Mouse (Mus musculus) MEL (cell line): ENCODE results near the gene Syn3. TPM values are rescaled to one million over a fixed set of nuclear protein-coding genes. Genes with fewer than 3 reads are reported as not detected.

Experiments used
- DNase-seq: peaks from one replicate; pipeline ENCODE4 v3.0.0; 2011; ENCODE audit warnings: low read depth, low spot score
- H3K27ac ChIP-seq: 2 replicates; pipeline ENCODE4 v1.5.1; 2012; ENCODE audit warnings: low read depth, mild to moderate bottlenecking, control low read depth, low read length, moderate library complexity; ENCODE audit not compliant: control insufficient read depth
- H3K27me3 ChIP-seq, 2 experiments: fragments of 150-350 bp in 1 of 2; sonication (generic) in 1 of 2; 2 replicates each; pipeline ENCODE4 v1.6.1; 2012; ENCODE audit warnings: low read length in 2 of 2, mild to moderate bottlenecking in 2 of 2, improper control_type of control experiment in 1 of 2, moderate library complexity in 1 of 2; ENCODE audit not compliant: insufficient read depth in 2 of 2, control insufficient read depth in 1 of 2
- H3K36me3 ChIP-seq, 2 experiments: 2 replicates each; pipeline ENCODE4 v1.6.1; 2012 to 2014; ENCODE audit warnings: low read length in 2 of 2, improper control_type of control experiment in 1 of 2, inconsistent platforms in 1 of 2, mild to moderate bottlenecking in 1 of 2; ENCODE audit not compliant: insufficient read depth in 2 of 2, control insufficient read depth in 1 of 2
- H3K4me1 ChIP-seq, 2 experiments: fragments of 150-350 bp in 1 of 2; sonication (generic) in 1 of 2; 2 replicates each; pipeline ENCODE4 v1.6.1; 2012; ENCODE audit warnings: low read length in 2 of 2, improper control_type of control experiment in 1 of 2, mild to moderate bottlenecking in 1 of 2; ENCODE audit not compliant: insufficient read depth in 2 of 2, control insufficient read depth in 1 of 2
- H3K4me3 ChIP-seq, 2 experiments: fragments of 150-350 bp in 1 of 2; sonication (generic) in 1 of 2; 2 replicates each; pipeline ENCODE4 v1.5.1; 2012; ENCODE audit warnings: low read depth in 2 of 2, low read length in 2 of 2, mild to moderate bottlenecking in 2 of 2, moderate library complexity in 2 of 2, control low read depth in 1 of 2, improper control_type of control experiment in 1 of 2; ENCODE audit not compliant: control insufficient read depth in 1 of 2, insufficient read depth in 1 of 2
- H3K79me2 ChIP-seq: 2 replicates; pipeline ENCODE4 v1.6.1; 2012; ENCODE audit warnings: mild to moderate bottlenecking, low read length, moderate library complexity; ENCODE audit not compliant: control insufficient read depth, poor library complexity, insufficient read depth
- H3K9ac ChIP-seq: 2 replicates; pipeline ENCODE4 v1.6.1; 2012; ENCODE audit warnings: low read depth, mild to moderate bottlenecking, control low read depth, low read length, moderate library complexity; ENCODE audit not compliant: control insufficient read depth, poor library complexity, severe bottlenecking
- H3K9me3 ChIP-seq: fragments of 150-350 bp; sonication (generic); replicated peaks from 2 replicates; pipeline ENCODE4 v1.6.1; 2012; ENCODE audit warnings: mild to moderate bottlenecking, low read length, improper control_type of control experiment, moderate library complexity; ENCODE audit not compliant: insufficient read depth
- BHLHE40 ChIP-seq: IDR thresholded peaks from 2 replicates; pipeline ENCODE4 v1.6.1; 2012; ENCODE audit warnings: low read depth, mild to moderate bottlenecking, inconsistent platforms, low read length, improper control_type of control experiment, borderline replicate concordance
- CHD2 ChIP-seq: IDR thresholded peaks from 2 replicates; pipeline ENCODE4 v1.6.1; 2011; ENCODE audit warnings: low read length, improper control_type of control experiment
- ELF1 ChIP-seq: IDR thresholded peaks from 2 replicates; pipeline ENCODE4 v1.6.1; 2014; ENCODE audit warnings: low read depth, mild to moderate bottlenecking, inconsistent platforms, low read length, improper control_type of control experiment, moderate library complexity
- EP300 ChIP-seq, 2 experiments: IDR thresholded peaks; 2 replicates each; pipeline ENCODE4 v1.6.1; 2011; ENCODE audit warnings: improper control_type of control experiment in 2 of 2, low read length in 2 of 2, low read depth in 1 of 2, mild to moderate bottlenecking in 1 of 2
- GABPA ChIP-seq: IDR thresholded peaks from 2 replicates; pipeline ENCODE4 v1.6.1; 2012; ENCODE audit warnings: low read depth, mild to moderate bottlenecking, inconsistent platforms, low read length, improper control_type of control experiment, moderate library complexity
- HCFC1 ChIP-seq: IDR thresholded peaks from 2 replicates; pipeline ENCODE4 v1.6.1; 2012; ENCODE audit warnings: low read depth, mild to moderate bottlenecking, inconsistent platforms, low read length, improper control_type of control experiment, moderate library complexity
- KAT2A ChIP-seq: conservative IDR thresholded peaks from 2 replicates; pipeline ENCODE4 v1.6.1; 2012; ENCODE audit warnings: low read depth, low read length, improper control_type of control experiment, inconsistent platforms
- MAFK ChIP-seq: IDR thresholded peaks from 2 replicates; pipeline ENCODE4 v1.6.1; 2011; ENCODE audit warnings: low read depth, mild to moderate bottlenecking, low read length, improper control_type of control experiment, borderline replicate concordance
- MAZ ChIP-seq: IDR thresholded peaks from 2 replicates; pipeline ENCODE4 v1.6.1; 2012; ENCODE audit warnings: low read depth, mild to moderate bottlenecking, inconsistent platforms, low read length, improper control_type of control experiment
- MEF2A ChIP-seq: IDR thresholded peaks from 2 replicates; pipeline ENCODE4 v1.6.1; 2014; ENCODE audit warnings: low read depth, mild to moderate bottlenecking, inconsistent platforms, low read length, improper control_type of control experiment; ENCODE audit not compliant: poor library complexity, insufficient replicate concordance, severe bottlenecking; ENCODE audit errors: extremely low read depth
- MXI1 ChIP-seq: IDR thresholded peaks from 2 replicates; pipeline ENCODE4 v1.6.1; 2011; ENCODE audit warnings: mild to moderate bottlenecking, low read depth, low read length, improper control_type of control experiment
- POLR2A ChIP-seq, 2 experiments: IDR thresholded peaks; 2 replicates each; pipeline ENCODE4 v1.6.1; 2011 to 2012; ENCODE audit warnings: low read length in 2 of 2, mild to moderate bottlenecking in 2 of 2, control low read depth in 1 of 2, improper control_type of control experiment in 1 of 2, low read depth in 1 of 2, moderate library complexity in 1 of 2; ENCODE audit not compliant: control insufficient read depth in 1 of 2, insufficient read depth in 1 of 2, poor library complexity in 1 of 2
- POLR2AphosphoS5 ChIP-seq: IDR thresholded peaks from 2 replicates; pipeline ENCODE4 v1.6.1; 2012; ENCODE audit warnings: low read depth, borderline replicate concordance, mild to moderate bottlenecking, inconsistent platforms, low read length, moderate library complexity, mixed read lengths
- RAD21 ChIP-seq: IDR thresholded peaks from 2 replicates; pipeline ENCODE4 v1.6.1; 2011; ENCODE audit warnings: mild to moderate bottlenecking, low read depth, low read length, improper control_type of control experiment
- RCOR1 ChIP-seq: IDR thresholded peaks from 2 replicates; pipeline ENCODE4 v1.6.1; 2012; ENCODE audit warnings: low read depth, mild to moderate bottlenecking, inconsistent platforms, low read length, improper control_type of control experiment
- TCF12 ChIP-seq: IDR thresholded peaks from 2 replicates; pipeline ENCODE4 v1.6.1; 2014; ENCODE audit warnings: low read depth, mild to moderate bottlenecking, inconsistent platforms, low read length, improper control_type of control experiment, moderate library complexity
- UBTF ChIP-seq: IDR thresholded peaks from 2 replicates; pipeline ENCODE4 v1.6.1; 2012; ENCODE audit warnings: low read depth, mild to moderate bottlenecking, inconsistent platforms, low read length, improper control_type of control experiment, moderate library complexity, borderline replicate concordance; ENCODE audit not compliant: insufficient read depth
- USF1 ChIP-seq: IDR thresholded peaks from 2 replicates; pipeline ENCODE4 v1.6.1; 2014; ENCODE audit warnings: low read depth, mild to moderate bottlenecking, inconsistent platforms, low read length, improper control_type of control experiment, moderate library complexity
- ZKSCAN1 ChIP-seq: IDR thresholded peaks from 2 replicates; pipeline ENCODE4 v1.6.1; 2012; ENCODE audit warnings: low read depth, mild to moderate bottlenecking, inconsistent platforms, low read length, improper control_type of control experiment, moderate library complexity
- polyA plus RNA-seq, 2 experiments: library from polyadenylated mRNA; stranded (reverse) in 1 of 2; unstranded in 1 of 2; fragments of >175 nt in 1 of 2; fragments of >200 nt in 1 of 2; gene quantifications; 2 replicates each; pipeline versions ENCODE4 v1.2.1 to v1.2.4; 2012; ENCODE audit warnings: low replicate concordance in 2 of 2, low read depth in 1 of 2; ENCODE audit not compliant: insufficient read length in 2 of 2, insufficient read depth in 1 of 2, missing spikeins in 1 of 2
- total RNA-seq: library from RNA; depleted of rRNA; stranded (reverse); fragments of 300-350 nt; gene quantifications from 2 replicates; pipeline ENCODE4 v1.2.3, GENCODE M21; 2012

The Syn3 gene
- total and polyA plus RNA-seq, 3 experiments = 0.06 TPM; not detected in 2

DNA sequence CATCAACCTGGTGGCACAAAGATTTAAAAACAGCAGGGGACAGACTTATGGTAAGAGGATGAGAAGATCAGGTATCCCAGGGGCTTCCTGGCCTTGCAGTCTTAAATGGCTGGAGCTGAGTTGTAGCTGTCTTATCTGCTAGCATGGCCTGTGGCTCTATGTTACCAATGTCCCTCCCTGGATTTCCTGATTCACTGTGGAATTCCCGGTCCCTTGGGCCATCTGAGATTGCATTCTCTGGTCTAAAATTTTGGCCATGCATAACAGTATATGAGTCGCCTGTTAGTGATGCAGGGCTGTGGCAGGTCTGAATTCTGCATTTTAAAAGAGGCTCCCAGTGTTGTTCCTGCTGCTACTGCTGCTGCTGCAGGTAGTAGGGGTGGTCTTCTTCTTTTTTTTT is 382.4 kb downstream of the Syn3 start:
- DNase-seq = no peak
- no peak for TF ChIP-seq POLR2A (IDR thresholded peaks at IDR 0.05; ENCODE audit: control insufficient read depth in 1 of 2, insufficient read depth in 1 of 2, low read depth in 1 of 2, low read length in 2 of 2, poor library complexity in 1 of 2)
- no peak for TF ChIP-seq ELF1
- TF ChIP-seq MXI1 = no peak
- no peak for TF ChIP-seq TCF12
- TF ChIP-seq MEF2A = no peak
- TF ChIP-seq RAD21 = no peak
- no peak for TF ChIP-seq BHLHE40
- no peak for TF ChIP-seq EP300 (IDR thresholded peaks at IDR 0.05; ENCODE audit: low read depth in 1 of 2, low read length in 2 of 2)
- TF ChIP-seq MAZ = no peak
- TF ChIP-seq MAFK = no peak
- TF ChIP-seq HCFC1 = no peak
- TF ChIP-seq USF1 = no peak
- TF ChIP-seq POLR2AphosphoS5 = no peak
- no peak overlapping the region for H3K4me3 ChIP-seq
- H3K9ac ChIP-seq = no peak overlapping the region
- no peaks in the 10 kb centered on the region for H3K27me3 ChIP-seq
- no peaks in the 10 kb centered on the region for H3K9me3 ChIP-seq
- no peaks in the 10 kb centered on the region for H3K36me3 ChIP-seq
- no peaks in the 10 kb centered on the region for H3K4me1 ChIP-seq
- H3K27ac ChIP-seq = no peak overlapping the region
- H3K79me2 ChIP-seq = no peaks in the 10 kb centered on the region

DNA sequence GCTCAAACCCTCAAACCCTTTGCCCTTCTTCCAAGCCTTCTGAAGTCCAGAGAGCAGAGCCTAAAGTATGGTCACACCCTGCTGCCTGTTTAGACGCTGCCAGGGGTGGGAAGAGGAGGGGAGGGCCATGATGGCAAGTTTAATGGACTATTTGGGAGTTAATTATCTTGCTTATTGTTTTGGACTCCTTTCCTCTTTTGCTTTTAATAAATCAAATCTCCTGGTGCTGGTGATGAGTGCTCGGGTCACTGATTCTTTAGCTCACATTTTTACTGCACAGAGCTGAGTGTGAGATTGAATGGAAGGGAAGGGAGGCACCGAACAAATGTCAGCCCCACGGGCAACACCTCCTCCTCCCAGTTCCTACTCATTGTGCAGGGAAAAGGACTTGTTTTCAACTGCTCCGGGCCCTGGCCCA is 384.3 kb downstream of the Syn3 start:
- Histone ChIP-seq H3K4me3 (no peak overlapping the region), H3K27me3 (no peaks in the 10 kb centered on the region), H3K36me3 (no peaks in the 10 kb centered on the region), H3K4me1 (no peaks in the 10 kb centered on the region), H3K27ac (no peak overlapping the region), H3K9ac (no peak overlapping the region)
- TF ChIP-seq UBTF = no peak
- no peak for TF ChIP-seq BHLHE40
- TF ChIP-seq RCOR1 = no peak
- no peak for TF ChIP-seq MAFK
- TF ChIP-seq GABPA = no peak
- TF ChIP-seq KAT2A = no peak
- no peak for TF ChIP-seq MEF2A
- TF ChIP-seq EP300 (IDR thresholded peaks at IDR 0.05; ENCODE audit: low read depth in 1 of 2, low read length in 2 of 2) = no peak
- TF ChIP-seq ZKSCAN1 = no peak
- no peak for TF ChIP-seq CHD2
- TF ChIP-seq POLR2AphosphoS5 = no peak
- no peak for TF ChIP-seq POLR2A (IDR thresholded peaks at IDR 0.05; ENCODE audit: control insufficient read depth in 1 of 2, insufficient read depth in 1 of 2, low read depth in 1 of 2, low read length in 2 of 2, poor library complexity in 1 of 2)
- TF ChIP-seq, all 39 proteins: peak for 0
- Histone ChIP-seq H3K79me2 (no peaks in the 10 kb centered on the region), H3K9me3 (no peaks in the 10 kb centered on the region)
- DNase-seq = no peak
